In the genomic region with DNA sequence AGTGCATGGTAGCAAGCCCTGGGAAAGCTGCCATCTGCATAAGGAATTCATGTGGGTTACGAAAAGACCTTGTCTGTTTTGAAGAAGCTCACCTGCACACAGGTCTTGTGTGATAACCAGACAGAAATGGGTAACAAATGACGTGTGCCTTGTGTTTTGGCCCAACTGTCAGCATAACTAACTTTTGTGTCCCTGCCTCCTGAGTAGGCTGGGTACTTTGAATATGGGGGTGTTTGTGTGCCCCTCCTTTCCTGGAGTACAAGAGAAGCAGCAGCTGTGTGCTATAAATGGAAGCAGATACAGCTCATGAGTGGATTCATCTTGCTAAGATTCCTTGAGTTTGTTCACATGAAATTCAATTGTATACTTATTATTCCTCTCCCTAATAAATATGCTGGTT, we compare ENCODE assay signal across 23 mouse cellular contexts.
DNase-seq lines count a peak whose midpoint lies in the region; ATAC-seq and TF ChIP-seq lines count a peak whose summit lies in the region.
"Had no signal": no experiment of that assay in that cellular context is flagged by ENCODE, and none has a peak within 500 bp of the region (broad histone marks: within the 10 kb centered on the region; RNA-seq: fewer than 3 reads in every experiment).

No protein-coding gene starts in this region.

- H3K4me2 ChIP-seq in kidney, embryonic 14.5 days (replicated peaks; ENCODE audit: low read depth, low read length): no peak overlapping the region
- H3K4me2 ChIP-seq in forebrain, embryonic 11.5 days (ENCODE audit: low read depth, low read length, severe bottlenecking): no peak overlapping the region
- H3K4me2 ChIP-seq: forebrain, embryonic 15.5 days; heart, embryonic 11.5 days; kidney, embryonic 15.5 days; limb, embryonic 15.5 days; lung, embryonic 14.5 days; midbrain, embryonic 13.5 days had no signal

- peak overlapping the region; percentile 75 for H3K27ac ChIP-seq in left cerebral cortex, adult 2 months
- H3K27ac ChIP-seq in olfactory bulb, adult 2 months (ENCODE audit: insufficient read depth, low read depth, low read length): peak overlapping the region; percentile 87
- no peak overlapping the region for H3K27ac ChIP-seq in kidney, embryonic 14.5 days (ENCODE audit: low read depth, low read length)
- H3K27ac ChIP-seq in forebrain, embryonic 11.5 days (ENCODE audit: low read depth, low read length): no peak overlapping the region
- H3K27ac ChIP-seq: forebrain, embryonic 15.5 days; hindbrain, embryonic 10.5 days; hindbrain, postnatal 0 days; kidney, embryonic 15.5 days; limb, embryonic 15.5 days; liver, embryonic 14.5 days; midbrain, embryonic 13.5 days; stomach, postnatal 0 days had no signal

- WGBS in olfactory bulb, adult 2 months: 48% methylated on average over 2 of the region's 2 CpGs
- 89% methylated on average over 2 of the region's 2 CpGs for WGBS in kidney, embryonic 14.5 days
- 91% methylated on average over 2 of the region's 2 CpGs for WGBS in forebrain, embryonic 11.5 days

- ATAC-seq in frontal cortex, adult (ENCODE audit: low TSS enrichment): peak; percentile 94
- ATAC-seq in kidney, embryonic 14.5 days (ENCODE audit: low FRiP score, low TSS enrichment): no peak
- no peak for ATAC-seq in forebrain, embryonic 11.5 days (replicated peaks; ENCODE audit: low FRiP score)
- ATAC-seq: forebrain, embryonic 15.5 days; hindbrain, postnatal 0 days; intestine, postnatal 0 days; midbrain, embryonic 13.5 days had no signal

- TF ChIP-seq CTCF in left cerebral cortex, adult 2 months (IDR thresholded peaks at IDR 0.05): no peak
- no peak for TF ChIP-seq CTCF in olfactory bulb, adult 2 months (IDR thresholded peaks at IDR 0.05; ENCODE audit: insufficient read depth, low read depth, low read length)

- TF ChIP-seq POLR2A in olfactory bulb, adult 2 months (IDR thresholded peaks at IDR 0.05; ENCODE audit: insufficient read depth, low read depth, low read length): no peak

- peaks cover 32% of the 10 kb centered on the region; the same call in 1 of the 2 replicates for H3K36me3 ChIP-seq in kidney, embryonic 14.5 days (ENCODE audit: control insufficient read depth, insufficient read depth, low read length)
- H3K36me3 ChIP-seq in forebrain, embryonic 11.5 days (ENCODE audit: control insufficient read depth, insufficient read depth, low read length): no peaks in the 10 kb centered on the region; the same call in 1 of the 2 replicates
- H3K36me3 ChIP-seq: forebrain, embryonic 15.5 days; midbrain, embryonic 13.5 days had no signal

- peaks cover 20% of the 10 kb centered on the region for H3K4me1 ChIP-seq in olfactory bulb, adult 2 months (ENCODE audit: control insufficient read depth, insufficient read depth, low read length)
- H3K4me1 ChIP-seq in kidney, embryonic 14.5 days (ENCODE audit: control insufficient read depth, insufficient read depth, low read length): no peaks in the 10 kb centered on the region
- H3K4me1 ChIP-seq in forebrain, embryonic 11.5 days (replicated peaks; ENCODE audit: control insufficient read depth, insufficient read depth, low read length): no peaks in the 10 kb centered on the region
- H3K4me1 ChIP-seq: forebrain, embryonic 15.5 days; hindbrain, embryonic 10.5 days; kidney, embryonic 15.5 days; limb, embryonic 15.5 days; megakaryocyte, embryonic 14.5 days; midbrain, embryonic 13.5 days had no signal

- no peak for DNase-seq in frontal cortex, postnatal 14 days (ENCODE audit: low spot score in 2 of 2)
- DNase-seq in layer of hippocampus, adult 9-11 months: peak; percentile 30
- DNase-seq in layer of hippocampus, adult 9-10 months (ENCODE audit: low spot score): no peak
- peak in 1 of 2 experiments; percentile 30 for DNase-seq in left cerebral cortex, adult 2 months (ENCODE audit: extremely low spot score in 1 of 2, low spot score in 2 of 2)
- DNase-seq in forebrain, embryonic 11.5 days (ENCODE audit: low spot score): no peak
- DNase-seq: adrenal gland, postnatal 10 days; cerebellum, adult 2 months; kidney, postnatal 36 days; lung, embryonic 14.5 days had no signal

- no peak overlapping the region for H3K4me3 ChIP-seq in left cerebral cortex, adult 2 months
- H3K4me3 ChIP-seq in olfactory bulb, adult 2 months (ENCODE audit: insufficient read depth, low read depth, low read length): no peak overlapping the region
- no peak overlapping the region for H3K4me3 ChIP-seq in kidney, embryonic 14.5 days (ENCODE audit: low read length)
- no peak overlapping the region for H3K4me3 ChIP-seq in forebrain, embryonic 11.5 days (ENCODE audit: low read depth, low read length)
- H3K4me3 ChIP-seq: forebrain, embryonic 15.5 days; hindbrain, embryonic 10.5 days; kidney, embryonic 15.5 days; limb, embryonic 15.5 days; megakaryocyte, embryonic 14.5 days; midbrain, embryonic 13.5 days had no signal

- H3K9me3 ChIP-seq in kidney, embryonic 14.5 days (ENCODE audit: control insufficient read depth, low read length): no peaks in the 10 kb centered on the region
- H3K9me3 ChIP-seq in forebrain, embryonic 11.5 days (ENCODE audit: control insufficient read depth, low read length): no peaks in the 10 kb centered on the region
- H3K9me3 ChIP-seq: forebrain, embryonic 15.5 days; kidney, embryonic 15.5 days; limb, embryonic 15.5 days had no signal

- H3K9ac ChIP-seq in kidney, embryonic 14.5 days (ENCODE audit: low read depth, low read length): no peak overlapping the region
- H3K9ac ChIP-seq in forebrain, embryonic 11.5 days (ENCODE audit: low read length): no peak overlapping the region
- H3K9ac ChIP-seq: forebrain, embryonic 15.5 days; kidney, embryonic 15.5 days; limb, embryonic 15.5 days; liver, embryonic 14.5 days; lung, embryonic 14.5 days; midbrain, embryonic 13.5 days had no signal

- intact Hi-C loops in left cerebral cortex, adult 2 months (cut with DNase I): loop anchor here (5.0 kb wide), 1 partner anchor 214 kb away; the partner anchor contains the start of gene Fam196a

- no peaks in the 10 kb centered on the region for H3K27me3 ChIP-seq in kidney, embryonic 14.5 days (ENCODE audit: control insufficient read depth, insufficient read depth, low read length)
- H3K27me3 ChIP-seq in forebrain, embryonic 11.5 days (ENCODE audit: control insufficient read depth, insufficient read depth, low read length): no peaks in the 10 kb centered on the region
- H3K27me3 ChIP-seq: forebrain, embryonic 15.5 days; kidney, embryonic 15.5 days; limb, embryonic 15.5 days; megakaryocyte, embryonic 14.5 days; midbrain, embryonic 13.5 days had no signal

Comparison
In these comparisons a context has a peak if more than half of its experiments do, and no peak if none do; other contexts are left out.
1. H3K27ac ChIP-seq: peak in left cerebral cortex, adult 2 months (single experiment) and olfactory bulb, adult 2 months (single experiment); none in kidney, embryonic 14.5 days (single experiment) and forebrain, embryonic 11.5 days (single experiment).